23 mouse cellular contexts compared by ENCODE assay signal in genomic region chr8:116780594-116780993, GRCm38 (mm10).
"Had no signal": no experiment of that assay in that cellular context is flagged by ENCODE, and none has a peak within 500 bp of the region (broad histone marks: within the 10 kb centered on the region; RNA-seq: fewer than 3 reads in every experiment).

No protein-coding gene starts in this region.

- H3K9ac ChIP-seq: forebrain, embryonic 15.5 days; forebrain, postnatal 0 days; heart, embryonic 13.5 days; heart, embryonic 15.5 days; hindbrain, embryonic 13.5 days; hindbrain, embryonic 15.5 days; limb, embryonic 12.5 days; liver, embryonic 13.5 days; liver, embryonic 15.5 days had no signal

- H3K4me2 ChIP-seq: forebrain, embryonic 15.5 days; heart, embryonic 11.5 days; heart, embryonic 13.5 days; heart, embryonic 15.5 days; hindbrain, embryonic 13.5 days; hindbrain, embryonic 15.5 days; limb, embryonic 12.5 days; liver, embryonic 11.5 days; liver, embryonic 13.5 days; liver, embryonic 15.5 days had no signal

- H3K27me3 ChIP-seq: forebrain, embryonic 15.5 days; heart, embryonic 13.5 days; heart, embryonic 15.5 days; hindbrain, embryonic 13.5 days; hindbrain, embryonic 15.5 days; limb, embryonic 12.5 days; liver, embryonic 13.5 days; liver, embryonic 15.5 days had no signal

- DNase-seq: forebrain, postnatal 0 days; gastrocnemius, postnatal 14 days; gastrocnemius, postnatal 36 days; heart, adult 11 months; heart, adult 2 months; heart, postnatal 14 days; heart, postnatal 36 days; liver; liver, embryonic 13.5 days had no signal

- H3K27ac ChIP-seq: forebrain, embryonic 15.5 days; heart, adult 2 months; heart, embryonic 13.5 days; heart, embryonic 15.5 days; hindbrain, embryonic 13.5 days; hindbrain, embryonic 15.5 days; hindbrain, postnatal 0 days; layer of hippocampus, adult 2 months; left cerebral cortex, adult 2 months; limb, embryonic 10.5 days; limb, embryonic 12.5 days; liver, embryonic 13.5 days; liver, embryonic 15.5 days had no signal

- H3K4me1 ChIP-seq: forebrain, embryonic 15.5 days; heart, embryonic 13.5 days; heart, embryonic 15.5 days; hindbrain, embryonic 13.5 days; hindbrain, embryonic 15.5 days; limb, embryonic 10.5 days; limb, embryonic 12.5 days; liver, embryonic 13.5 days; liver, embryonic 15.5 days had no signal

- H3K9me3 ChIP-seq: forebrain, embryonic 15.5 days; heart, embryonic 13.5 days; heart, embryonic 15.5 days; hindbrain, embryonic 13.5 days; hindbrain, embryonic 15.5 days; limb, embryonic 10.5 days; limb, embryonic 12.5 days; liver, embryonic 13.5 days; liver, embryonic 15.5 days had no signal

- H3K36me3 ChIP-seq: forebrain, embryonic 15.5 days; heart, embryonic 13.5 days; heart, embryonic 15.5 days; hindbrain, embryonic 13.5 days; hindbrain, embryonic 15.5 days; limb, embryonic 10.5 days; limb, embryonic 12.5 days; liver, embryonic 13.5 days; liver, embryonic 15.5 days had no signal

- ATAC-seq: forebrain, embryonic 15.5 days; forebrain, postnatal 0 days; hindbrain, postnatal 0 days; intestine, embryonic 16.5 days had no signal

- H3K4me3 ChIP-seq: forebrain, embryonic 15.5 days; heart, adult 2 months; heart, embryonic 13.5 days; heart, embryonic 15.5 days; hindbrain, embryonic 13.5 days; hindbrain, embryonic 15.5 days; layer of hippocampus, adult 2 months; left cerebral cortex, adult 2 months; limb, embryonic 10.5 days; limb, embryonic 12.5 days; liver, embryonic 13.5 days; liver, embryonic 15.5 days had no signal
